Mouse (Mus musculus): ENCODE measurements around the gene Rbbp5. TPM values are rescaled to one million over a fixed set of nuclear protein-coding genes. Genes with fewer than 3 reads are reported as not detected.
A peak's percentile ranks its signal among the peaks of the same experiment; 100 is the strongest.
"Not testable (repeated sequence)": the region's sequence is repeated elsewhere in the genome, so short reads cannot be mapped to it uniquely, and the experiment has no call there.

Rbbp5 gene
- total RNA-seq (2021): 10 to 100 TPM; 17.6 to 21.4 TPM
- long read RNA-seq, experiment 1, partial matches to known transcripts: 1 of 4 reads
- long read RNA-seq, experiment 1, other reads (novel, unspliced or antisense): 1 of 4 reads
- long read RNA-seq, experiment 2, partial matches to known transcripts: 2 of 4 reads
- long read RNA-seq, experiment 2, other reads (novel, unspliced or antisense): 1 of 4 reads

DNA sequence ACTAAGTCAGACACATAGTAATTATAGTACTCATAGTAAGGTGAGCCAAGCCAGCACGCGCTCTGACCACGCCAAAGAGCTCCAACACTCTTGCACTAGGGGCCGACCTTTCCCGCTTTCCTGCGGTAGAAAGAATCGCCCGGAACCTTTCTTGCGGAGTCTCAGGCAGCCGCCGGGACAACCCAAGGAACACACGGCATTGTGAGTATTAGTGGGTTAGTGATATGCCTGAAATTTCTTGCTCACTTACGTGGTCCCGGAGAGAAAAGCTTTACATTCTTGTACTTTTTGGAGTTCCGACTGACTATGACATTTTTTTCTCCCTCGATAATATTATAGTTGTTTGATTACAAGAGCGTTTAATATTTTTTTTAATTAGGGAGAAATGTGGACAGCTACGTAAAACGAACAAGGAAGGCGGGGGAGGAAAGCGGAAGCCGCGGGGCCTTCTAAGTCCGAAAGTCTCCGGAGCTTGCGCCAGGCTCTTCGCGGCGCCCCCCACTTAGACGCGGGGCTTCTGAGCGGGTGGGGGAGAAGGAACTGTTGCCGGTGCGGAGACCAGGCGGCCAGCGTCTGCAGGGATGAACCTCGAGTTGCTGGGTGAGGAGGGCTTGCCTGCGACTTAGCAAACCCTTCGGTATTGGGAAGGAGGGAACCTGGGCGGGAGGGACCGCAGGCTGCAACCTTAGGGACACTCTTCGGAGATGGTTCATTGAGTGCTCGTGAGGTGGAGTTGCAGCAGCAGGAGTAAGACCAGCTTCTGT, at the start of gene Rbbp5:
Gene Rbbp5 (plus strand): TSS at position 438 of the 764 bp plus-strand sequence.
- peak; percentile 78 for DNase-seq

DNA sequence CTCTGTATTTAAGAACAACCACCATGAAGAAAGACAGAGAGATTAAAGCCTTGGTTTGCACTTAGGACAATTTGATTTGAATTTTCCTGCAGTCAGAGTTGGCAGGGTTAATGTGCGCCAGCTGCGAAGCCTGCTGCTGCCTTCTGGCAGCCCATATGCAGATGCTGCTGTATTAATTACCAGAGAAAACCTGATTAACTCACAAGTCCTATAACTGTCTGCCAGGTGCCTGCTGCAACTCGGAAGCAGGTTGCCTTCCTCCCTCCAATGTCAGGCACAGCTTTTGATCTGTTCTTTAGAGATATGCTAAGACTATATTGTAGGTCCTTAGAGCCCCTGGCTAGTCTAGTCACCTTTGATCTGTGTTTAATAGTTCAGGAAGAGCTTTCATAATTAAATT, 46.3 kb upstream of the Rbbp5 start:
- DNase-seq: no peak

DNA sequence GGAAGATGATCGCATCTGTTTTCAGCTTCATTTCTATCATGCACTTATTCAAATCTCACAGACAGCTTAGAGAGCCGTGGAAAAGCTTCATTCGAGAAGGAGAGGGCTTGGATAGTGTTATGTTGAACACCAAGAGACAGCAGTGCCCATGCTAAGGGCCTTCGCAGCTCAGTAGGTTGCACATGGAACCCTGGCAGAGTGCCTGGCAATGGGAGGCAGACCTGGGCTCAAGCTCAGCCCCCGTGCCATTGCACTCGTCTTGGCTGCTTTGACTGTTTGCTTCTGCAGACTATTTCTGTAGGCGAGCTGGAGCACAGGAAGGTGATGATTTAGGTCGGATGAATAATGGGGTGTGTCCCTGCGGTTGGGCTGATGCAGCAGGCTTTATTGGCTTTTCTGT, 45.4 kb upstream of the Rbbp5 start:
- peak; percentile 38 for DNase-seq

DNA sequence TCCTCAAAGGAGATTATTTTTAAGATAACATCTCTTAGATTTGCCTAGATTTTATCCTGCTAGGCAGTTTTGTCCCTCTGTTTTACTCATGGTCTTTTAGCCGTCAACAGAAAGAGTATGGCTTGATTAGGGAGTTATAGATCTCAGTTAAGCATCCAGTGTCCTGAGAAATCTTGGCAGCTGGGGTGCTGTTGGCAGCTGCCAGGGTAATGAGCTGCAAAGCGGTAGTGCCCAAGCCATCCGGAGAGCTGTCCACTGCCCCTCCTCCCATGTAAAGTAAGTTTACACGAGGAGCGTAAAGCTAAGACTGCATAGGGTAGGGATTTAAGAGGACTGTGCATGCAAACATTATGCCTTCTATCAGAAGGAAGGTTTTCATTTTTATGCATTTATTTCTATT, 43.8 kb upstream of the Rbbp5 start:
- peak; percentile 25 for DNase-seq

DNA sequence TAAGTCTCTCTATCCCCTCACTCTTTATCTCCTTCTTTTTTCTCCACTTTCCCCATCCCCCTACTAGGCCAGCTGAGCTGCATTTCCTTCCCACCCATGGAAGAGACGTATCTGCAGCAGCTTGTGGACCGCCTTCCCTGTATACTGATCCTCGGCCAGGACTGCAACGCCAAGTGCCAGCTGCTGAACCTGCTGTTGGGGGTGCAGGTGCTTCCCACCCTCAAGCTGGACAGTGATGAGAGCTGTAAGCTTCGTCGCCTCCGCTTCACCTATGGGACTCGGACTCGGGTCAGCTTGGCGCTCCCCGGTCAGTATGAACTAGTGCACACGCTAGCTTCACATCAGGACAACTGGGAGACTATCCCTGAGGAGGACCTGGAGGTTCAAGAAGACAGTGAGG, 43.1 kb upstream of the Rbbp5 start:
- DNase-seq: no peak

DNA sequence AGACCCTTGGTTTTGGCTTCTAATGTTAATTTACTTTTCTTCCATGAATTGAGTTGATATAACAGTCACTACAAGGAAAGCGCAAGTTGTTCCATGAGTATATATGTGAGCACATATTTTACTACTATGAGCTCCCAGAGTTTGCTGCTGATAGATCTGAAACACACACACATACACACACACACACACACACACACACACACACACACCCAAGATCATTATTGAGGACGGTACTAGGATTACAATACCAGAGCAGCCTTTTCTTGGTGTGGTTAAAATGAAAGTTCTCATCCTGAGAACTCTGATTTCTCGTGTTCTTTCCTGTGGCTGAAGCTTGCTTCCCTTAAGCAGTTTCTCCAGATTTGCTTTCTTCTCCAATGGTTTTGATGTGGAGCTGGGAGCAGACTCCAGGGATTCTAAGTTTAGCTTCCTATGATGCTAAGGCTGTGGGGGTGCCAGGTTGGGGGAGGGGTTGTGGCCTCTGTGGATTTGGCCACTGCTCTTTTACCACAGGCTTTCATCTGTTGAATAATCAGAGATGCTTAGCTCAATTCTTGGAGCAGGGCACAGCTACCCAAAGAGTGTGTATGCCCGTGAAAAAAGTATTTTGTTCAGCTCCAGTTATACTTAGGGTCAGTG, 40.7 kb upstream of the Rbbp5 start:
- peak; percentile 49 for DNase-seq

DNA sequence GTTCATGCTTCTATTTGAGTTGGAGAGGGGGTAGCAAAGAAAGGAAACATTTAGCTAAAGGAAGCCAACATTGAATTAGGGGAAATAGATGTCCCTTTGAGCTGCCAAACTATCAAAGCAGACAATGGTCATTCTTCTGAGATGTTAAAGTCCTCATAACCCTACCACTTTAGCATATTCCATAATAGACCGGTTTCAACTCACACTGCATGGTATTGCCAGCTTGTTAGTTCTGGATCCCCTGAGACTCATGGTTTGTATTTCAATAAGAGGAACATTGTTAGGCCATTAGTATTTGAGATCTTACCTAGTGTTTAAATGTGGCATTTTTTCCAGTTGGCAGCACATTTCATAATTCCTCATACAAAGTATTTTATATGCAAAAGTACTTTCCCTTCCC, 40.2 kb upstream of the Rbbp5 start:
- no peak for DNase-seq

DNA sequence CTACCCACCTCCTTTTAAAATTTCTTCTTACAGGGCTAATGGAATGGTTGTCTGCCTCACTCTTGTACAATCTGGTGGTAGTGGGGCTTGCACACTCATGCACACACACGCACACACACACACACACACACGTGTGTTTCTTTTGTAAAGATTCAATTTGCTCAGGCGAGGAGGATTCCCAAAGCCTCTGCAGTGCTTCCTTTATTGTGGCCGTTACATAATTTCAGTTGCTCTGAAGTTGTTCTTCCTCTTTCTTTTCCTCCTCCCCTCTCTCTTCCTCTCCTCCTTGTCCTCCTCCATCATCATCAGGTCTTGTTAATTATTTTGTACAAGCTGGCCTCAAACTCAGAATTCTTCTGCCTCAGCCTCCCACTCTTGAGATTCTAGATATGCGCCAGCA, 39.8 kb upstream of the Rbbp5 start:
- DNase-seq: no peak

DNA sequence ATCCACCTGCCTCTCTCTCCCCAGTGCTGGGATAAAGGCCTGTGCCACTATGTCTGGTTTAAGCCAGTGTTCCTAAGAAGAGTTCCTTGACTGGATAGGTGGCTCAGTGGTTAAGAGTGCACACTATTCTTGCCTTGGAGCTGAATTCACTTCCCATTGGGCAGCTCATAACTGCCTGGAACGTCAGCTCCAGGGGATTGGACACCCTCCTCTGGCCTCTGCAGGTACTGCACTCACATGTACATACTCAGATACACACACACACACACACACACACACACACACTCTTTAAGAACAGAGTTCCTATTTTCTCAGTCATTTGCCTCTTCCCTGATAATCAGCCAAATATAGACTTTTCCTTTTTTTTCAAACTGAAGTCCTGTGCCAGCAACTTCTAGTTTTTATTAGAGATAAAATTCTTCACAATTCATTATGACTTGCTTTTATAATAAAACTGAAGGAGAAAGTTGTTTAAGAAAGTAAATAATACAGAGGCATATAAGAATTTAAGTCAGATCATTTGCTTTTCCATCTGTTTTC, 36.2 kb upstream of the Rbbp5 start:
- DNase-seq: no peak

DNA sequence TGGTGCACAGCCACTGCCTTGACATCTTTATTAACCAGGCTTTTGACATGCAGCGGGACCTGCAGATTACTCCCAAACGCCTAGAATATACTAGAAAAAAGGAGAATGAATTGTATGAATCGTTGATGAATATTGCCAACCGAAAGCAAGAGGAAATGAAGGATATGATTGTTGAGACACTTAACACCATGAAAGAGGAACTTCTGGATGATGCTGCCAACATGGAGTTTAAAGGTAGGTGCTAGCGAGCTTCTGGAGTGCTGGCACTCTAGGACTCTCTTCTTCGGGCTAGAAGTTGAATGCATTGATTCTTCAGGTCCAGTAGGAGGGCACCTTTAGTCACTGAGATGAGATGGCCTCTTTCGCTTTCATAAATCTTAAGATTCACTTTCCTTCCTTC, 27.4 kb upstream of the Rbbp5 start:
- DNase-seq: no peak

DNA sequence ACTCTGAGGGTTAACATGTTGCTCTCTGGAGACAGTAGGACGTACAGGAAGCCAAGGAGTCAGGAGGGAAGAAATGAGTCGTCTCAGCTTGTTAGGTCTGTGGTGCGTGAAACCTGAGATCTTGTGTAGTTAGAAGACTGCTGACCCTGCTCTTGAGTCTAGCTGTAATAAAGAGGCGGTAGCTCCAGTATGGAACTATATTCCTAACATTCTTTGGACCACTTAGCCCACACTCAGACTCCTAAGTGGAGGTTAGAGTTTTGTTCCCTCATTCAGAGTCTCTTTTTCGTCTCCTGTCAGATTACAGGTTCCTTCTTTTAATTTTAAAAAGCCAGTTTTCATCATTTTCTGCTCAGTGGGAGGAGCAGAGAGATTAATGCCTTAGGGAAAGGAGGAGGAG, 12.5 kb upstream of the Rbbp5 start:
- DNase-seq: no peak

DNA sequence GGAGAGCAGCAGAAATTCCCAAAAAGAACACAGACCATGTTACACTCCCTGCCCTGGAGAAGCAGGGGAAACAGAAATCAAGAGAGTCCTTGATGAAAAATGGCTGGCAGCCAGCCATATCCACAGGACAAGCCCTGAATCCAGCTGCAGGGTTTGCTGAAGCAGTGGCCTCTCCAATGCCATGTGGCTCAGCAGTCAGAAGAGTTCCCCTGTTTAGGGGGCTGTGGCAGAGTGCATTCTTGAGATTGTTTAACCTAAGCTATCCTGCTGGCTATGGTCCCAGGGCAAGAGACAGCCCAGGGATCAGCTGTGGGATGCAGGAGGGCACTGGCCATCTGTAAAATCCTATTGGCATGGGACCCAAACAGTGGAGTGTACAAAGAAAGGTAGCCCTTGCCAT, 8.2 kb upstream of the Rbbp5 start:
- DNase-seq: no peak

DNA sequence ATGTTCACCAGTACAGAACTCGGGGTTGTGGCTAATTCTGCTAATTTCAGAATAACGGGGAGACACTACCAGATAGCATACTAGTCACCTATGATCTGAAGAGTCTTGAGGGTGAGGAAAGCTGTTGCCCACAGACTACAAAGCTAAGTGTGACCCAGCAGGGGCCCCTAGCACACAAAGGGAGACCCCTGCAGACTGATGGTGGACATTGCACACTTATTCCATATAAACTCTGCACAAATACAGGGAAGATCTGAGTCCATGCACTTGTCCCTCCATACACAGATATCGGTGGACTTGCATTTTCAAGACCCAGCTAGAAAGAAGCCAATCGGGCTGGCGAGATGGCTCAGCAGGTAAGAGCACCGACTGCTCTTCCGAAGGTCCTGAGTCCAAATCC, 7.6 kb upstream of the Rbbp5 start:
- no peak for DNase-seq

DNA sequence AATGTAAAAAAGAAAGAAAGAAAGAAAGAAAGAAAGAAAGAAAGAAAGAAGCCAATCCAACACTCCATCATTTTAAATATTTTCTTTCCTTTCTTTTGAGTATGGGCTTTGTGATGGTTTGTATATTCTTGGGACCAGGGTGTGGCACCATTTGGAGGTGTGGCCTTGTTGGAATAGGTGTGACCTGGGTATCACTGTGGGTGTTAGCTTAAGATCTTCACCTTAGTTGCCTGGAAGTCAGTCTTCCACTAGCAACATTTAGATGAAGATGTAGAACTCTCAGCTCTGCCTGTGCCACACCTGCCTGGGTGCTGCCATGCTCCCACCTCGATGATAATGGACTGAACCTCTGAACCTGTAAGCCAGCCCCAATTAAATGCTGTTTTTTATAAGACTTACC, 7.1 kb upstream of the Rbbp5 start:
- DNase-seq: not testable (repeated sequence)

DNA sequence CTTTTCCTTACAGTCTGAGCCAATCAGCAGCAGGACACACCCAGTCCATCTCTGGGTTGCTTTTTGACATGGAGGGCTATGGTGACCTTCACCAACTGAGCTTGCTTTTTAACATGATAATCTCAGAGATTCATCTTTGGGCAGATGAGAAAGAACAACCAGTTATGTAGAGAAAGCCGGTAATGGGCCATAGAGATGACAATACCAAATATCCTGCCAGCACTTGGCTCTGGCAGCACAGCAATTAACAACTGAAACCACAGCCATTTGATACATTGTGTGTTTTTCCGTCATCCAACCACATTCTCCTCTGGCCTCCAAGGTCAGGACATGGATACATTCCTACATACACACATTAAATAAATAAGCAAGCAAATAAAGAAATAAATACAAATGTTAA, 6.1 kb upstream of the Rbbp5 start:
- no peak for DNase-seq

DNA sequence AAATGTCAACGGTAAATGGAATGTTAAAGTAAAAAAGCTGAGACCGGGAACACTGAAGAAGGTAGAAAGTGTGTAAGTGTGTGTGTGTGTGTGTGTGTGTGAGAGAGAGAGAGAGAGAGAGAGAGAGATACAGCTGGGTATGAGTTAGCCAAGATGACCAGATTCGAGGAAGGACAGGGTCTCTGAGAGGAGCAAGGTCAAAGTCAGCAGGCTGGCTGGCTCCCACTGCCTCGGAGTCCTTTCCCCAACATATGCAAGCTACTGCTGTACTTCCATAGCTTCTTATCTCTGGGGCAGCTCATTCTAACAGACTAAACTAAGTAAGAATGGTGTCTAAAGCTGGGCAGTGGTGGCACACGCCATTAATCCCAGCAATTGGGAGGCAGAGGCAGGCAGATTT, 5.7 kb upstream of the Rbbp5 start:
- no peak for DNase-seq

DNA sequence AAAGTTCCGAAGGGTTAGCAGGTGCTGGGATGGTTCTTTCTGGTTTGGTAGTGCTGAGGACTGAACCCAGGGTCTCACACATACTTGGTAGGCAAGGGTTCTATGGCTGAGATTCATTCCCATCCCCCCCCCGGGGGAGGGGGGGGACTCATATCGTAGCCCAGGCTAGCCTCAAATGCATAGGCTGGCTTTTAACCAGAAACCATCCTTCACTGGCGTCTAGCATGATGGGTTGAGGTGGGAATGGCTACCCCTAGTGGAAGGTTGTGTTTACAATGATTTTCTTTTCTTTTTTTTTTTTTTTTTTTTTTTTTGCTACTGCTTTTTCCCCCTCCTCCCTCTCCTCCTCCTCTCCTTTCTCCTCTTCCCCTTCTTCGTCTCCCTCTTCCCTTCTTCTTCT, 4.6 kb upstream of the Rbbp5 start:
- DNase-seq: no peak

DNA sequence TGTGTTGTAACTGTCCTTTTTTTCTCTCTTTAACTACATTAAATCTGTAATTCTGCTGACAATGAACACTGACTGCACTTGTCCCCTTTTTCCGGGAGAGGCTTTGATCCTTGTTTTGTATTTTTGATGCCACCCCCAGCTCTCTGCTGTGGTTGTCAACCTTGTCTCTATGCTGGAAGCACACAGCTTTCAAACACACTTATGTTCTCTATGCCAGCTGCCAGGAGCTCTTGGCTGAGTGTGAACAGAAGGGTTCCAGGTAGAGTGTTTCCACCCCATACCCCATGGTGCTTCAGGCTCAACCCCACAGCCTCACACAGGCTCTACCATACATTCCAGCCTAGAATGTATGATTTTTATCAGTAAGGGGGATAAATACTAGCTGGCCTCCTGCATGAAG, 2.7 kb upstream of the Rbbp5 start:
- no peak for DNase-seq

DNA sequence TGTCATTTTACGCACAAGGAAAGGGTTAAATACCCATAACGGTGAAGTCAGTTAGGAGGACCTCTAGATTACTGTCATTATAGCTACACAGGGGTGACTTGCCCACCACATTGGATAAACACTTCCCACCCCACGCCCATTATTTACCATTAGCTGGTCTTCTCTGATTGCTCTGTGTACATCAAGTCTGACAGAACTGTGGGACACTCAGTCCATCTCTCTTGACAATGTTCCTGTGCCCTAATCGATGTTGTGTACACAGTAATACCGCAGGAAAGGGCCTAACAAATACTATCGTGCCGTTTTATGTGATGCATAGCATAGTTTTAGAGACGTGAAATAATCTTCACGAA, 614 bp upstream of the Rbbp5 start:
- DNase-seq: no peak

DNA sequence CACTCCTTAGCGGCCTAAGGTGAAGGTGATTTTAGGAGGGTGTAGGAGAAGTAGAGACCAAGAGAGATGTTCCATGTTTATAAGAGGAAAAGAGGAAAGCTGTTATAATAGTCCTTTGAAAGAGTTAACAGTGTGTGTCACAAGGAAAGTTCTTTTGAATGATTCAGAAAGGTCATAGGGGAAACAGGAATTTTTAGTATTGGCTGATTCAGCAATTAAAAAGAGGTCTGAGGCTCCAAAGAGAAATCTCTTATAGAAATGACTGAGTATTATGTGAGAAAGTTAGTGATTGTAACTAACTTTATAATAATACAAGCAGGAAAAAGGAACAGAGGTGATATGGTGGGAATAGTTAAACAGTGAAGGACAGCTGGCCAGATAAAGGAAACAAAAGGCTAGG, 2.3 kb downstream of the Rbbp5 start:
- DNase-seq: no peak

DNA sequence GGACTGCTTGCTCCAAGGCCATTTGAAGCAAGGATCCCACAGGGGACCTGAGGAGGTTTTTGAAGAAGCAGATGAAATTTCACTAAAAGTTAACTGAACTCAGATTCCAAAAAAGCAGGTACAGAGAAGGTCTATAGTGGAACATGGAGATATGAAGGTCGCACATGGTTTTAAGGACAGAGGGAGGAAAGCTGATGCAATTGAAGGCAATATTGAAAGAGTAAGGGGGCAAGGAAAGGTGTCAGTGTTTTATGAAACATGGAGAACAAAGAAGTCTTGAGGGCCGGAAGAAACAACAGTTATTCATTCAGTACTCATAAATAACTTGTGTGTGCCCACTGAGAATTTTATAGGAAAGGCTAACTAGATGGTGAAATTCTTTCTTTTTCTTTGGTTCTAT, 4.5 kb downstream of the Rbbp5 start:
- no peak for DNase-seq

DNA sequence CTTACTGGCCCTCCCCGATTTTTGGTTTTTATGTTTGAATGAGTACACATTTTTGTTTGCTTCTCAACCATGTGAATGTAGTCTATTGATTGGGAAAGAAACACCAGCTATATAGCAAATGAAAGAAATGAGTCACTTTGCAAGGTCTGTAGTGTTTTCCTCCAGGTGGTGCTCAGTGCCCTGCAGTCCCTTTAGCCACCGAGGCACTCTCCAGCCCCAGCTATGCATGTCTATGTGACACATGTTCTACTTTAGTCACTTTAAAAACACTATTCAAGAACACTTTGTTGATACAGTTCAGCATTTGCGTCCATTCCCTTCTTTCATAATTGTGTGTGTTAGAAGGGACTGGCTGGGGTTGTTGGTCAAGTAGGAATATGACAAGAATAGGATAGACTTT, 6.1 kb downstream of the Rbbp5 start:
- DNase-seq: no peak

DNA sequence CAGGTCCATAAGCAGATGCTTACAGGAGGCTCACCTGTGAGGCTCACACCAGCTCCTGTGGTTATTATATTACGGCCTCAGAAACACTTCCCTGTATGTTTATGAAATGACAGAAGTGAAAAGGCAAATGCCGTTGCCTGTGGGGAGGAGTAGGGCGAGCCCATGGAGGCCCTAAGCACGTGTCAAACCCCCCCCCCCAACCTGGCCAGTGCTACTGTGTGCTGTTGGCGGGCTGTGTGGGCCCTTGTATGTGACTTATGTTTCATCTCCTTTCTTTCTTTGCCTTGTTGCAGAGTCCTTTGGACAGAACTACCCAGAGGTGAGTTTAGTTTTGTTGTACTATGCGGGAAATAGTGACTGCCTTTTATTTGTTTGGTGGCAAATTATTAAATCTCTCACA, 6.6 kb downstream of the Rbbp5 start:
- DNase-seq: no peak

DNA sequence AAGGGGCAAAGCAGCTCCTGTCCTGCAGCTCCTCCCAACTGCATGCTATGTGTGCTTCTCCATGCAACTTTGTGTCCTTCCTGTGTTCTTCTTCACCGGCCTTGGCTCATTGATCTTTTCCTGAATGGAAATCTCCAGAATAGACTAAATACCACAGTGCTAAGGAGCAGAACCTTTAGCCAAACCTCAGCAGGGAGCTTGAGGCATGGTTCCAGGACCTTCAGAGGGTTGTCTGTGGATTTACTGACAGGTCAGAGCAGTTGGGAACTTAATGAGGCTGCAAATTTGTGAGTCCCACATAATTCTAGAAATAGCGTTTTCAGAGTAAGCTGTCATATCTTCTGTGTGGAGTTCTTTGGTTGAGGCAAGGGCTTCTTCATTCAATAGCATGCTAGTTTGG, 23.4 kb downstream of the Rbbp5 start:
- DNase-seq: no peak
